Mouse (Mus musculus) stomach, embryonic 16.5 days (tissue): ENCODE data around the gene Cdk5. TPM values are rescaled to one million over a fixed set of nuclear protein-coding genes. Genes with fewer than 3 reads are reported as not detected.

Experiments used
- ATAC-seq: fragments of 200-750 bp; cut with Nextera tagmentation; 2 replicates; pipeline ENCODE4 v1.8.0; 2017; ENCODE audit warnings: moderate number of reproducible peaks, moderate TSS enrichment; ENCODE audit not compliant: insufficient read depth, low FRiP score
- H3K27ac ChIP-seq: fragments of 300-500 bp; sonication (generic); 2 replicates; pipeline ENCODE4 v1.5.1; 2014; ENCODE audit warnings: low read length
- H3K27me3 ChIP-seq: fragments of 300-500 bp; sonication (generic); 2 replicates; pipeline ENCODE4 v1.6.1; 2014; ENCODE audit warnings: low read length, control low read depth, mixed read lengths; ENCODE audit not compliant: control insufficient read depth, insufficient read depth
- H3K36me3 ChIP-seq: fragments of 300-500 bp; sonication (generic); 2 replicates; pipeline ENCODE4 v1.6.1; 2014; ENCODE audit warnings: low read length; ENCODE audit not compliant: control insufficient read depth, insufficient read depth
- H3K4me1 ChIP-seq: fragments of 300-500 bp; sonication (generic); 2 replicates; pipeline ENCODE4 v1.6.1; 2014; ENCODE audit warnings: low read length, control low read depth, mixed read lengths; ENCODE audit not compliant: control insufficient read depth, insufficient read depth
- H3K4me2 ChIP-seq: fragments of 300-500 bp; sonication (generic); 2 replicates; pipeline ENCODE4 v1.6.1; 2014; ENCODE audit warnings: low read depth, low read length, mixed read lengths
- H3K4me3 ChIP-seq: fragments of 300-500 bp; sonication (generic); replicated peaks from 2 replicates; pipeline ENCODE4 v1.5.1; 2014; ENCODE audit warnings: mild to moderate bottlenecking, low read length
- H3K9ac ChIP-seq: fragments of 300-500 bp; sonication (generic); 2 replicates; pipeline ENCODE4 v1.6.1; 2014; ENCODE audit warnings: low read length
- H3K9me3 ChIP-seq: fragments of 300-500 bp; sonication (generic); replicated peaks from 2 replicates; pipeline ENCODE4 v1.6.1; 2016; ENCODE audit warnings: low read length, control low read depth; ENCODE audit not compliant: control insufficient read depth
- WGBS: fragments of 180-500 bp; shearing (Covaris S2); extraction: QIAGEN DNeasy Blood & Tissue Kit; methylation state at CpG from one replicate; pipeline ENCODE4 v1.1.7; 2014; 5-methylcytosine and 5-hydroxymethylcytosine counted together
- polyA plus RNA-seq: library from polyadenylated mRNA; unstranded; fragments of >200 nt; fragmentation: Nextera tagmentation; extraction: Ambion mirVana; gene quantifications from 2 replicates; pipeline ENCODE4 v1.2.1, GENCODE M21; 2015

The Cdk5 gene
- polyA plus RNA-seq, 1 experiment from 2014 or later = 44.9 TPM

DNA sequence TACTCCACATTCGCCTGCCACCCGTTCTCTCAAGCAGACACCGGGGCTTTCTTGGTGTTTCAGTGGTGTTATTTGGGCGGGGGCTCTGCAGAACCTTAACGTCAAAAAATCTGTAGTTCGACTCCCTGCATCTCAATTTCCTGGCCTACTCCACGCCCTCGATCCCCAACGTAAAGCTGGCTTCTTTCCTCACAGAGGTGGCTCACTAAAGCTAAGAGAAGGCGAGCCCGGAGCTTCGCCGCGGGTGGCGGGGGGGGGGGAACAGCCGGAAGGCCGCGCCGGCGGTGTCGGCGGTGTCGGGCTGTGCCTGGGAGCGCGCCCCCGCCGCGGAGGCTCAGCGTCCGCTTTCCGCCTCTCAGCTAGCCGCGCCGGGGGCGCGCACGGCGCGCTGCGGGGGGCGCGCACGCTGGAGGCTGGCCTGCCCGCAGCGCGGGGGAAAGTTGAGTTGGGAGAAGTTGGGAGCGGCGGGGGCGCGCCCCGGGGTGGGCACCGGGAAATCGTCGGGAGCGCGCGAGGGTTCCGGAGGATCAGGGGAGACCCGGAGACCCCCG, 1.6 kb upstream of the Cdk5 start:
- H3K4me2 ChIP-seq = peak overlapping the region; percentile 96
- H3K4me3 ChIP-seq = peak overlapping the region; percentile 87
- peak; percentile 32; the same call in 1 of the 2 replicates for ATAC-seq
- 0 out of 2 replicates have a peak, but pooled peaks cover under 1% of the 10 kb centered on the region for H3K36me3 ChIP-seq
- H3K9ac ChIP-seq = peak overlapping the region; percentile 89
- H3K4me1 ChIP-seq = peaks cover 40% of the 10 kb centered on the region
- peak overlapping the region; percentile 99 for H3K27ac ChIP-seq
- under 1% methylated on average over 52 of the region's 60 CpGs for WGBS
- no peaks in the 10 kb centered on the region for H3K9me3 ChIP-seq
- H3K27me3 ChIP-seq = no peaks in the 10 kb centered on the region

GRCm38 (mm10) chr5:24424004-24424781, 863 bp upstream of the Cdk5 start:
- Histone ChIP-seq H3K36me3 (no peaks in the 10 kb centered on the region), H3K4me2 (peak overlapping the region; percentile 96), H3K27me3 (no peaks in the 10 kb centered on the region), H3K4me3 (peak overlapping the region; percentile 87), H3K9ac (peak overlapping the region; percentile 89), H3K27ac (peak overlapping the region; percentile 99), H3K4me1 (peaks cover 40% of the 10 kb centered on the region), H3K9me3 (no peaks in the 10 kb centered on the region)
- ATAC-seq = no peak
- 7% methylated on average over 21 of the region's 21 CpGs for WGBS

DNA sequence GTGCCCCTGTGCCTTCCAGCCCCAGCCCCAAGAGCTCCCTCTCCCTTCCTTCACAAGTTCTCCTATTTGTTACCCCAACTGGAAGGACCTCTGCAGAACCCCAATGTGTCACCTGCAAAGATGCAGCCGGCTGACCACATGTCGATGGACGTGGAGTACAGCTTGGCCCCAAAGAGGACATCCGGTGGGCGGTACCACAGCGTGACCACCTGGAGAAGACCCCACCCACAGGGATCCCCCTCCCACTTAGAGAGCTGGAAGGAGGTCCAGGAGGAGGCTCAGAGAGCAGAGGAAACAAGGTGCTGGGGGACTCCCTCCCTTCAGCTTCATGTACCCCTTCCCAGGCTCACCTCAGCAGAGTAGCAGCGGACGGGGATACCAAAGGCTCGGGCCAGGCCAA, 2.9 kb downstream of the Cdk5 start:
- 86% methylated on average over 9 of the region's 9 CpGs for WGBS

DNA sequence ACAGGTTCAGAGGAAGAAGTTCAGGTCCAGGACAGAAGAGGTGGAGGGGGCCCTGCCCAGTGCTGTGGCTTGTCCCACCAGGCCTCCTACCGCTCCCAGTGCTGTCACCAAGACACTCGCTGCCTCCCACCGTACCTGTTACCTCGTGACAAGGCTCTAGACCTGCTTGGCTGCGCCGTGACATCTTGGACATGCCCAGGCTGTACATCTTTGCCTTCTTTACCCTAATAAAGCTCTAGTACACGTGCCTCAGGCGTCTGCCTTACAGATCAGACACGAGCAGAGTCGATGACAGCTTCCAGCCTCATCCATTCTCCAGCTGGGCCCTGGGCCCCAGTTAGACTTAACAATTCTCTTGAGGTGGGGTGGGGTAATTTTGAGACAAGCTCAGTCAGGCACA, 5.7 kb downstream of the Cdk5 start:
- no peak overlapping the region for H3K9ac ChIP-seq
- no peaks in the 10 kb centered on the region for H3K36me3 ChIP-seq
- no peak for ATAC-seq
- 88% methylated on average over 10 of the region's 10 CpGs for WGBS
- H3K9me3 ChIP-seq = no peaks in the 10 kb centered on the region
- H3K27me3 ChIP-seq = no peaks in the 10 kb centered on the region
- peaks cover 2% of the 10 kb centered on the region for H3K4me1 ChIP-seq
- H3K4me2 ChIP-seq = no peak overlapping the region
- H3K27ac ChIP-seq = no peak overlapping the region
- H3K4me3 ChIP-seq = no peak overlapping the region

More for the DNA sequence above, 2.9 kb downstream of the Cdk5 start:
- no peak for ATAC-seq
- H3K27ac ChIP-seq = no peak overlapping the region
- no peak overlapping the region for H3K9ac ChIP-seq
- no peak overlapping the region for H3K4me3 ChIP-seq
- no peaks in the 10 kb centered on the region for H3K27me3 ChIP-seq
- no peaks in the 10 kb centered on the region for H3K36me3 ChIP-seq
- no peak overlapping the region for H3K4me2 ChIP-seq
- no peaks in the 10 kb centered on the region for H3K9me3 ChIP-seq
- H3K4me1 ChIP-seq = peaks cover 11% of the 10 kb centered on the region

- ATAC-seq = peak; percentile 65
- H3K9me3 ChIP-seq = no peaks in the 10 kb centered on the region
- 2% methylated on average over 21 of the region's 21 CpGs for WGBS
- H3K4me3 ChIP-seq = no peak overlapping the region
- H3K9ac ChIP-seq = no peak overlapping the region
- H3K4me2 ChIP-seq = peak overlapping the region; percentile 14; the same call in 1 of the 2 replicates
- no peaks in the 10 kb centered on the region for H3K36me3 ChIP-seq
- no peaks in the 10 kb centered on the region for H3K4me1 ChIP-seq
- H3K27me3 ChIP-seq = no peaks in the 10 kb centered on the region
- no peak overlapping the region for H3K27ac ChIP-seq
Observed at GRCm38 (mm10) chr5:24416222-24416736, 7.1 kb downstream of the Cdk5 start.

- H3K4me1 ChIP-seq = no peaks in the 10 kb centered on the region
- no peaks in the 10 kb centered on the region for H3K27me3 ChIP-seq
- H3K4me2 ChIP-seq = no peak overlapping the region
- H3K36me3 ChIP-seq = no peaks in the 10 kb centered on the region
- H3K27ac ChIP-seq = no peak overlapping the region
- 81% methylated on average over 13 of the region's 13 CpGs for WGBS
- no peak for ATAC-seq
- no peak overlapping the region for H3K9ac ChIP-seq
- H3K9me3 ChIP-seq = no peaks in the 10 kb centered on the region
- H3K4me3 ChIP-seq = no peak overlapping the region
Observed at GRCm38 (mm10) chr5:24413938-24414337, 9.4 kb downstream of the Cdk5 start.

- Histone ChIP-seq H3K9ac (no peak within 1 kb of the TSS; the same call in 1 of the 2 replicates), H3K4me2 (no peak within 1 kb of the TSS), H3K4me3 (no peak within 1 kb of the TSS), H3K27ac (no peak within 1 kb of the TSS), H3K36me3 (no peaks in the 10 kb centered on the region), H3K9me3 (no peaks in the 10 kb centered on the region), H3K4me1 (no peaks in the 10 kb centered on the region), H3K27me3 (no peaks in the 10 kb centered on the region)
- no peak for ATAC-seq
- WGBS = 33% methylated on average over 11 of the region's 11 CpGs
Observed at GRCm38 (mm10) chr5:24413042-24413693, 10.2 kb downstream of the Cdk5 start, which contains the start of gene Asic3. Gene Asic3, plus strand, starts transcription at chr5:24413392.

DNA sequence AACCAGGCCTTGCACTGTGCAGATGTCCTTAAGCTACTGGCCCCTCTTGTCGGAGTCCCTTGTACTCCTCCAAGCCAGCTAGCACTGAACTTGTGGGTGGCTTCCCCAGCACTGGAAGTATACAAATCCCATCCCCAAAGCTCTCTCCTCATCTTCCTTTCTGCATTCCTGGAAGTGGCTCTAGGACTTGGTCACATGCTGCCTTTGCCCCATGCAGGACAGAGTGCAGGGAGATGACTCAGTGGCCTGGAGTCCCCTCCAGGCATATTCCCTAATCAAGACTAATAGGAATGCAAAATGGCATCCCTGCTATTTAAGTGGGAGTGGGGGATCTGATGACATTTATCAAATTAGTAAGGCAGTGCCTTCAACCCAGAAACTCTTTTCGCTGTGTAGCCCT, 11.3 kb downstream of the Cdk5 start:
- no peaks in the 10 kb centered on the region for H3K9me3 ChIP-seq
- no peak overlapping the region for H3K27ac ChIP-seq
- 66% methylated on average over 2 of the region's 2 CpGs for WGBS
- H3K4me2 ChIP-seq = no peak overlapping the region
- ATAC-seq = no peak
- no peak overlapping the region for H3K9ac ChIP-seq
- H3K4me3 ChIP-seq = no peak overlapping the region
- no peaks in the 10 kb centered on the region for H3K4me1 ChIP-seq
- no peaks in the 10 kb centered on the region for H3K27me3 ChIP-seq
- H3K36me3 ChIP-seq = no peaks in the 10 kb centered on the region

- Histone ChIP-seq H3K9me3 (no peaks in the 10 kb centered on the region), H3K27me3 (no peaks in the 10 kb centered on the region), H3K4me1 (no peaks in the 10 kb centered on the region), H3K4me3 (no peak overlapping the region), H3K9ac (no peak overlapping the region), H3K27ac (no peak overlapping the region), H3K4me2 (no peak overlapping the region), H3K36me3 (no peaks in the 10 kb centered on the region)
- 79% methylated on average over 2 of the region's 2 CpGs for WGBS
- no peak for ATAC-seq
Observed at GRCm38 (mm10) chr5:24409466-24409865, 13.9 kb downstream of the Cdk5 start.
